Mouse (Mus musculus) ES-Bruce4 (cell line): ENCODE results near the gene Mat2a. TPM values are rescaled to one million over a fixed set of nuclear protein-coding genes. Genes with fewer than 3 reads are reported as not detected.
A peak's percentile ranks its signal among the peaks of the same experiment; 100 is the strongest.

Source experiments
- H3K27ac ChIP-seq: 2 replicates; pipeline ENCODE4 v1.5.1; 2012; ENCODE audit warnings: low read length, inconsistent platforms; ENCODE audit not compliant: insufficient read depth
- H3K27me3 ChIP-seq: 2 replicates; pipeline ENCODE4 v1.6.1; 2012; ENCODE audit warnings: mild to moderate bottlenecking, low read length, inconsistent platforms; ENCODE audit not compliant: control insufficient read depth, poor library complexity, insufficient read depth, severe bottlenecking
- H3K36me3 ChIP-seq: 2 replicates; pipeline ENCODE4 v1.6.1; 2012; ENCODE audit warnings: inconsistent platforms, mild to moderate bottlenecking, low read length, moderate library complexity; ENCODE audit not compliant: control insufficient read depth, poor library complexity, insufficient read depth, severe bottlenecking
- H3K4me1 ChIP-seq: one replicate; pipeline ENCODE4 v1.8.1; 2011; ENCODE audit warnings: low read length; ENCODE audit not compliant: control insufficient read depth, insufficient read depth
- H3K4me3 ChIP-seq: 2 replicates; pipeline ENCODE4 v1.5.1; 2011; ENCODE audit warnings: low read depth, mild to moderate bottlenecking, low read length
- H3K9ac ChIP-seq: 2 replicates; pipeline ENCODE4 v1.6.1; 2012; ENCODE audit warnings: low read depth, mild to moderate bottlenecking, inconsistent platforms; ENCODE audit not compliant: poor library complexity, severe bottlenecking
- H3K9me3 ChIP-seq: replicated peaks from 2 replicates; pipeline ENCODE4 v1.6.1; 2012; ENCODE audit warnings: mild to moderate bottlenecking, low read length, inconsistent platforms; ENCODE audit not compliant: control insufficient read depth, poor library complexity, insufficient read depth, severe bottlenecking
- CTCF ChIP-seq: IDR thresholded peaks from one replicate; pipeline ENCODE4 v1.8.1; 2011; ENCODE audit warnings: low read depth, low read length
- EP300 ChIP-seq: IDR thresholded peaks from 2 replicates; pipeline ENCODE4 v1.6.1; 2011; ENCODE audit warnings: low read depth, low read length; ENCODE audit not compliant: insufficient read depth
- POLR2A ChIP-seq: IDR thresholded peaks from one replicate; pipeline ENCODE4 v1.8.1; 2011; ENCODE audit warnings: low read length; ENCODE audit not compliant: insufficient read depth
- polyA plus RNA-seq: library from polyadenylated mRNA; stranded (reverse); fragments of >200 nt; gene quantifications from 2 replicates; pipeline ENCODE4 v1.2.4, GENCODE M21; 2011; ENCODE audit warnings: low read depth; ENCODE audit not compliant: missing spikeins, insufficient read depth, insufficient read length

The Mat2a gene
- polyA plus RNA-seq, 1 experiment, result 200 TPM

DNA sequence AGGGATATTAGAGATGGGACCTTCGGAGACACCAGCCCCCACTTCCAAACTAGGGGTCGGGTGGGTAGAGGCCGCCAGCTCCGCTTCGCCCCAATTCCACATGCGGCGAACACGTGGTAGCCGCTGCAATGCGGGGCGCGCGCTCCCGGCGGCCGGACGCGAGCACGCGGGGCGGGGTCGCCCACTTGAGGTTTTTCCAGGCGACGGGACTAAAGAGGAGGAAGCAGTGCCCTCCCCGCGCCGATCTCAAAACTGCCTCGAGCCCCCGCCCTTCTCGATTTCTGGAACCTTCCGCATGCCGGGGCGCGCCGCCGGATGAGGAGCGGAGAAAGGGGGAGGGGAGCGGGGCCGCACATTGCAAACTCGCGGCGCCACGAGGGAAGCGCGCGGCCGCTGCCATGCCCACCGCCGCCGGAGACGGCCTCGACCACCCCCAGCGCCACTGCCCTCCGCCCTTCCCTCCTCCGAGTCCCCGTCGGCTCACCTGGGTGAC lies 450 bp downstream of the Mat2a start:
- Histone ChIP-seq H3K9me3 (no peaks in the 10 kb centered on the region), H3K4me3 (peak overlapping the region; percentile 99), H3K27ac (peak overlapping the region; percentile 76), H3K4me1 (peaks cover 3% of the 10 kb centered on the region), H3K27me3 (no peaks in the 10 kb centered on the region), H3K9ac (peak overlapping the region; percentile 98), H3K36me3 (peaks cover 46% of the 10 kb centered on the region)
- TF ChIP-seq POLR2A (no peak), CTCF (no peak), EP300 (no peak)

DNA sequence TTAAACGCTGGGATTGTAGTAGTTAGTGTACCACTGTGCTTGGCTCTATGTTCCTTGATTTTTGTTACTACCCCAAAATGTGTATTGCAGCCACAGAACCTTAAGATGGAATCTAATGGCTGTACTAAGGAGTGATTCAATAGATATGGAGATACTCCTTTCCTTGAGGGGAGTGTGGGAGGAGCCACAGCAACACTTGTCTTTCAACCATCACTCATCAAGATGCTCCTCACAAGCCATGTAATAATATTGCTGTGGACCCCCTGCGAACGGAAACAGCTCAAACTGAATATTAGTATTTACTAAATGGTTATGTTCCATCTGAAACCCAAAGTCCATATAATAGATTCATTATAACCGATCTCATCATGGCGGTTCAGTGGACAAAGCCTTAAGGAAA lies 1.1 kb downstream of the Mat2a start:
- H3K9ac ChIP-seq, result peak overlapping the region; percentile 98
- H3K4me3 ChIP-seq, result peak overlapping the region; percentile 99
- H3K27ac ChIP-seq, result peak overlapping the region; percentile 76
- TF ChIP-seq POLR2A (no peak), CTCF (no peak), EP300 (no peak)
- no peaks in the 10 kb centered on the region for H3K9me3 ChIP-seq
- H3K36me3 ChIP-seq, result peaks cover 53% of the 10 kb centered on the region
- no peaks in the 10 kb centered on the region for H3K27me3 ChIP-seq
- H3K4me1 ChIP-seq, result peaks cover 3% of the 10 kb centered on the region

DNA sequence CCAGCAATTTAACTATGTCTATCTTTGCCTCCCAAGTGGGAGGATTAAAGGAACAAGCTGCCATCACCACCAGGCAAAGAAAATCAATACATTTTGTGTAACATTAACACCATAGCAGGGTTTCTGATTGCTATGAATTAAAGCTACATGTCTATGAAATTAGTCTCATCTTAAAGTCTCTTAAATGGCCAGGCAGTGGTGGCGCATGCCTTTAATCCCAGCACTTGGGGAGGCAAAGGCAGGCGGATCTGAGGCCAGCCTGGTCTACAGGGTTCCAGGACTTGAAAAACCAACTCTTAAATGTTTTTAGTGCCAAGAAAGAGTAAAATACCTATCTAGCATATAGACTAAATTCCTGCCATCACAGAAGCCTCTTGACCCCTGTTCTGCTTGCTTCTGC lies 7.2 kb downstream of the Mat2a start:
- no peaks in the 10 kb centered on the region for H3K27me3 ChIP-seq
- H3K4me3 ChIP-seq, result no peak overlapping the region
- H3K4me1 ChIP-seq, result no peaks in the 10 kb centered on the region
- peak overlapping the region; percentile 51; the same call in 1 of the 2 replicates for H3K27ac ChIP-seq
- no peak overlapping the region for H3K9ac ChIP-seq
- TF ChIP-seq CTCF, result no peak
- TF ChIP-seq EP300, result no peak
- TF ChIP-seq POLR2A, result no peak
- no peaks in the 10 kb centered on the region for H3K9me3 ChIP-seq
- H3K36me3 ChIP-seq, result peaks cover 63% of the 10 kb centered on the region

DNA sequence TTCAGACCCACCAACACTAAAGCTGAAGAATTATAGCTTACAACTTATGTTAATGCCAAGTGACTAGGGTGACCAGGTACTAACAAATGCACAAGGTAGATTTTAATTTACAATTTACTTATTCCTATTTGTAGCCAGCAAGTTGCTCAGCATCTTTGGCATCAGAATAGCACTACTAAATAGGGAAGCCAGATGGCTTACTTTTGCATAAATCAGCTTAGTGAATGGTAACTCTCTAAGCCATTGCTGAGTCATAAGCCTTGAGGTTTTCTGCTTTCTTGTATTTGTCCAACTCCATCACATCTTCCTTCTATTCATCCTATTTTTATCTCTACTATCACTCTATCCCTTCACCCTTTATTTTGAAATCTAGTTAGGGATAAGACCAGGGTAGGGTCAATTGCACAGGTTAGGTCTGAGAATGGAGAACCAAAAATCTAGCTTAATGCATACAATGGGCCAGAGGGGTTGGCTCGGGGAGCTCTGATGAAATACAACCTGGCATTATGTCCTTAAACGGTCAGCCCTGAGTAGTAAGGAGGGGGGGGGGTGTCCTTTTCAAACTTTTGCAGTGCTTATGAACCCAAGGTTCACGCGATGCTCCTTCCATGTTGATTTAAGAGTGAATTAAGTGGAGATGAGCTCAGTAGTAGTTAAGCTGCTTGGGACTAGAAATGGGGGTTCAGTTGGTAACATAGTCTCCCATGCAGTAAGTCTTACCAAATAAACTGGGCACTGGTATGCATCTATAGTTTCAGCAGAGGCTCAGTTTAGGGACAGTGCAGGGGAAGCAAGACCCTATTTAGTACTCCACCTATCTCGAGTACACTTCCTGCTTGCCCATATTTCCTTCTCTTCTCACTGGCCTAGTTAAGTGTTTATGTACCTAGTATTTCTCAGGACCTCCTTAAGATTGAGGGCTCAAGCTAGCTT lies 8.1 kb downstream of the Mat2a start:
- H3K4me3 ChIP-seq, result no peak overlapping the region
- no peak for TF ChIP-seq CTCF
- no peak for TF ChIP-seq EP300
- no peak for TF ChIP-seq POLR2A
- peak overlapping the region; percentile 44; the same call in 1 of the 2 replicates for H3K27ac ChIP-seq
- no peak overlapping the region for H3K9ac ChIP-seq
- no peaks in the 10 kb centered on the region for H3K27me3 ChIP-seq
- no peaks in the 10 kb centered on the region for H3K4me1 ChIP-seq
- H3K36me3 ChIP-seq, result peaks cover 54% of the 10 kb centered on the region
- no peaks in the 10 kb centered on the region for H3K9me3 ChIP-seq

DNA sequence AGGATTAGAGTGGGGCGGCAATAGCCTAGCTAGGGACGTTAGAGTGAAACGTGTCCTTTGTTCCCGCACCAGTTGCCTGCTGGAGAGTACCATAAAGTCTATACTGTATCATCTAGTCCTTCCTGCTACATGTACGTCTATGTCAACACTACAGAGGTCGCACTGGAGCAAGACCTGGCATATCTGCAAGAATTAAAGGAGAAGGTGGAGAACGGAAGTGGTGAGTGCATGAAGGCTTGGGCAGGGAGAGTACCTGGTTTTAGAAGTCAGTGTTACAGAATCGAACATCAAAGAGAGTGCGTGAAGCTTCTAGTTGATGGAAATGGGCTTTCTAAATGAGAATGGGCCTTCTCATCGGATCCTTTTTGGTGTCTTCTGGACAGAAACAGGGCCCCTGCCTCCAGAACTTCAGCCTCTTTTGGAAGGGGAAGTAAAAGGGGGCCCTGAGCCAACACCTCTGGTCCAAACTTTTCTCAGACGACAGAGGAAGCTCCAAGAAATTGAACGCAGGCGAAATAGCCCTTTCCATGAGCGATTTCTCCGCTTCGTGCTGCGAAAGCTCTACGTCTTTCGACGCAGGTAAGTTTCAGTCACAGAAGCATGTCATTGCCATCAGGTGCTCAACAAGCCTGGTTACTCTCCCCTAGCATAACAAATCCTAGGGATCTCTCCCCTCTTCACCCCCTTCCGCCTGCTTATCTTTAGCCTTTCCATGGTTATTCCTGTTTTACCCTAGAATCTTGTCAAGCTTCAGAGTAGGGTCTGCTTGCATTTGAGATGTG lies 10.1 kb downstream of the Mat2a start:
- no peak overlapping the region for H3K9ac ChIP-seq
- H3K27ac ChIP-seq, result peak overlapping the region; percentile 40; the same call in 1 of the 2 replicates
- H3K36me3 ChIP-seq, result peaks cover 45% of the 10 kb centered on the region
- H3K9me3 ChIP-seq, result no peaks in the 10 kb centered on the region; the same call in 1 of the 2 replicates
- no peaks in the 10 kb centered on the region for H3K4me1 ChIP-seq
- no peak overlapping the region for H3K4me3 ChIP-seq
- H3K27me3 ChIP-seq, result no peaks in the 10 kb centered on the region
- TF ChIP-seq POLR2A (no peak), CTCF (no peak), EP300 (no peak)
